Comparison of ENCODE assay signal across 13 mouse cellular contexts in genomic region chr9:20946066-20946880, GRCm38 (mm10). TPM values are rescaled to one million over a fixed set of nuclear protein-coding genes. Genes with fewer than 3 reads are reported as not detected.
DNase-seq lines count a peak whose midpoint lies in the region; ATAC-seq and TF ChIP-seq lines count a peak whose summit lies in the region.
"Had no signal": no experiment of that assay in that cellular context is flagged by ENCODE, and none has a peak within 500 bp of the region (broad histone marks: within the 10 kb centered on the region; RNA-seq: fewer than 3 reads in every experiment).

No protein-coding gene starts in this region.

- H3K9ac ChIP-seq in stomach, postnatal 0 days (ENCODE audit: low read length), result no peak overlapping the region
- H3K9ac ChIP-seq: liver, embryonic 14.5 days had no signal

- H3K27me3 ChIP-seq in stomach, postnatal 0 days (ENCODE audit: control insufficient read depth, insufficient read depth, low read length), result no peaks in the 10 kb centered on the region

- ATAC-seq in stomach, postnatal 0 days (ENCODE audit: low FRiP score, low TSS enrichment), result no peak

- no peak overlapping the region for H3K4me2 ChIP-seq in stomach, postnatal 0 days (replicated peaks; ENCODE audit: low read depth)

- H3K9me3 ChIP-seq in stomach, postnatal 0 days (ENCODE audit: control insufficient read depth, low read length), result no peaks in the 10 kb centered on the region
- H3K9me3 ChIP-seq: forebrain, embryonic 10.5 days had no signal

- H3K4me1 ChIP-seq in stomach, postnatal 0 days (replicated peaks; ENCODE audit: control insufficient read depth, insufficient read depth), result no peaks in the 10 kb centered on the region

- peak overlapping the region; percentile 45; the same call in 1 of the 2 replicates for H3K27ac ChIP-seq in stomach, postnatal 0 days (replicated peaks)
- H3K27ac ChIP-seq: forebrain, embryonic 10.5 days; liver, embryonic 14.5 days had no signal

- no peaks in the 10 kb centered on the region for H3K36me3 ChIP-seq in stomach, postnatal 0 days (ENCODE audit: control insufficient read depth, insufficient read depth, low read length)

- TF ChIP-seq CTCF in stomach, postnatal 0 days (IDR thresholded peaks at IDR 0.05; ENCODE audit: low read depth), result no peak

- no peak for TF ChIP-seq EP300 in stomach, postnatal 0 days (optimal IDR thresholded peaks at IDR 0.05)

- DNase-seq in adrenal gland, postnatal 14 days, result peak; percentile 40
- no peak for DNase-seq in adrenal gland, adult 8-10 months
- DNase-seq in lung, postnatal 36 days, result peak; percentile 47
- no peak for DNase-seq in lung, postnatal 4 days
- peak; percentile 25 for DNase-seq in brain, adult 2 months (ENCODE audit: low read depth, low spot score)
- DNase-seq in stomach, postnatal 0 days (ENCODE audit: low spot score), result no peak
- DNase-seq in neural tube, embryonic 10.5 days (ENCODE audit: extremely low spot score, low spot score), result no peak
- no peak for DNase-seq in layer of hippocampus, adult 8-10 months (ENCODE audit: low spot score in 2 of 2)
- DNase-seq: heart, postnatal 4 days; kidney, postnatal 4 days; thymus, postnatal 36 days had no signal

- H3K4me3 ChIP-seq in stomach, postnatal 0 days (ENCODE audit: low read depth, low read length), result no peak overlapping the region
- H3K4me3 ChIP-seq: forebrain, embryonic 10.5 days had no signal

- WGBS in stomach, postnatal 0 days, result 68% methylated on average over 16 of the region's 16 CpGs

RNA-seq across cellular contexts. Expression of gene Dnmt1, which starts 13.4 kb away (rescaled TPM):
- total RNA-seq in adrenal gland, postnatal 14 days (2021), result 56.0 and 58.0 TPM in 2 replicates
- total RNA-seq in adrenal gland, adult 8-10 months (2022), result 10 to 100 TPM; 39.6 to 63.8 (median 47.8) TPM
- polyA plus RNA-seq in stomach, postnatal 0 days (2015; fragmentation: Nextera tagmentation; extraction: Ambion mirVana), result 17.9 TPM in 2 replicates
- 10 to 100 TPM; 32.9 to 38.4 (median 35.2) TPM for total RNA-seq in layer of hippocampus, adult 8-10 months (2022)

RNA-seq across cellular contexts. Expression of gene S1pr2, which starts 30.3 kb away (rescaled TPM):
- total RNA-seq in adrenal gland, postnatal 14 days (2021), result 9.1 and 11.0 TPM in 2 replicates
- total RNA-seq in adrenal gland, adult 8-10 months (2022), result 10 to 100 TPM; 18.8 to 36.9 (median 26.6) TPM
- polyA plus RNA-seq in stomach, postnatal 0 days (2015; fragmentation: Nextera tagmentation; extraction: Ambion mirVana), result 16.3 and 19.4 TPM in 2 replicates
- 1 to 10 TPM; 1.3 to 4.4 (median 3.7) TPM for total RNA-seq in layer of hippocampus, adult 8-10 months (2022)

RNA-seq across cellular contexts. Expression of gene Eif3g, which starts 47.9 kb away (rescaled TPM):
- 146 and 155 TPM in 2 replicates for total RNA-seq in adrenal gland, postnatal 14 days (2021)
- 100 to 1,000 TPM; 152 to 182 (median 170) TPM for total RNA-seq in adrenal gland, adult 8-10 months (2022)
- 215 and 221 TPM in 2 replicates for polyA plus RNA-seq in stomach, postnatal 0 days (2015; fragmentation: Nextera tagmentation; extraction: Ambion mirVana)
- 100 to 1,000 TPM; 118 to 139 (median 131) TPM for total RNA-seq in layer of hippocampus, adult 8-10 months (2022)

RNA-seq across cellular contexts. Expression of gene Mrpl4, which starts 56.3 kb away (rescaled TPM):
- 135 and 144 TPM in 2 replicates for total RNA-seq in adrenal gland, postnatal 14 days (2021)
- 100 to 1,000 TPM; 124 to 131 (median 129) TPM for total RNA-seq in adrenal gland, adult 8-10 months (2022)
- polyA plus RNA-seq in stomach, postnatal 0 days (2015; fragmentation: Nextera tagmentation; extraction: Ambion mirVana), result 87.3 and 90.2 TPM in 2 replicates
- total RNA-seq in layer of hippocampus, adult 8-10 months (2022), result 10 to 100 TPM; 60.1 to 65.7 (median 61.0) TPM

RNA-seq across cellular contexts. Expression of gene Ppan, which starts 58.3 kb away (rescaled TPM):
- 38.0 and 44.2 TPM in 2 replicates for total RNA-seq in adrenal gland, postnatal 14 days (2021)
- total RNA-seq in adrenal gland, adult 8-10 months (2022), result 10 to 100 TPM; 27.8 to 43.1 (median 35.8) TPM
- 32.4 and 37.3 TPM in 2 replicates for polyA plus RNA-seq in stomach, postnatal 0 days (2015; fragmentation: Nextera tagmentation; extraction: Ambion mirVana)
- total RNA-seq in layer of hippocampus, adult 8-10 months (2022), result 10 to 100 TPM; 21.8 to 28.1 (median 24.6) TPM

Comparison
In these comparisons a context has a peak if more than half of its experiments do, and no peak if none do; other contexts are left out.
1. DNase-seq: peak in adrenal gland, postnatal 14 days (single experiment), lung, postnatal 36 days (single experiment) and brain, adult 2 months (single experiment); none in adrenal gland, adult 8-10 months (single experiment), lung, postnatal 4 days (0 of 2), stomach, postnatal 0 days (single experiment), neural tube, embryonic 10.5 days (single experiment) and layer of hippocampus, adult 8-10 months (0 of 2).